Mouse (Mus musculus) telencephalon, adult 2 months (tissue): Measurements from ENCODE around the gene Fras1.

Source experiments
- DNase-seq: peaks from one replicate; pipeline ENCODE4 v3.0.0-alpha.2; 2011; ENCODE audit warnings: low read depth, low spot score

The Fras1 gene

DNA sequence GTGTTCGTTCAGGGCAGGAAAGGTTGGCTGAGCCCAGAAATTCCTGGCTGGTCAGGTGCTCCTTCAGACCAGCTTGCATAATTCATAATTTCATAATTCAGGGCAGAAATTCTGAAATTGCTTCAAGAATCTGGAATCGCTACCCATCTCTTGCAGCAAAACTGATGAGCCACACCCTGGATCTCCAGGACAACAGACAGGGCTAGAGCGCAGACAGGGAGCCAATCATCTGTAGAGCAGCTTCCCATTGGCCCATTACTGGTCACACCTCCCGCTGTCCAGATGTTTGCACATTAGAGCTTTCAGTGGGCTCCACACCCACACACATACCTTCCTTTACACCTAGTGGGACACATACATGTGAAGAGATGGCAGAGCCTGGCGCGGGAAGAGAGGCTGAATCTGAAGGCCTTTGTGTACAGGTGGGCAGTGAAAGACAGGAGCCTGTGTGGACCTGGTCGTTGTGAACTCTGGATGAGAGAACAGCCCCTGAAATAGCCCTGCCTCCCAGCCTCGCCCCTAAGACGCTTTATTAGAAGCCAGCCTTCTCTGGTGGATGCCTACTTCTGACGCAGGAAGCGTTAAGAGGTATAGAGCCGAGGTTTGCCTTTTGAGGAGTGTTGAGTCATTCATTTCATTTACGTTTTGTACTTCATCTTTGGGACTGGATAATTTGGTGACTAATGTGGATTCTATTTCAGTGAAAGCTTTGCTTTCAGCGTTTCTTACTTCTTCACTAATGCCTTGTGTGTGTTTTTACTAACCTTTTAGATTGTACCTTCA lies 409.9 kb downstream of the Fras1 start:
- no peak for DNase-seq

DNA sequence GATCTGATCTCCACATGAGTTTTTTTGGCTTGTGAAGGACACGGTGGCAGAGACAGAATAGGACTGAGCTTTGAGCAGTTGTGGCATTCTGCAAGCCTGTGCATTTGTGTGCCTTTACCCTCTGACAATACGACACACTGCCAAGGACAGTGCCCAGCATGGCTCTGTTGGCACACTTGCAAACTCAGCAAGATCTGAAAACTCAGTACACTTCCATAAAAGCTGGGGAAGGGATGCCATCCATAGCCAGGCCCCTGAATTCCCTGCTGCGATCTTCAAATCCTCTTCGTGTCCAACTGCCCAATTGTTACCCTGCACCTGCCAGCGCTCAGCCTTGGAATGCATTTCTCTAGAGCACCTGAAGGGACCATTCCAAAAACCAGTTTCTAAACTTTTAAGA lies 411.3 kb downstream of the Fras1 start:
- no peak for DNase-seq

DNA sequence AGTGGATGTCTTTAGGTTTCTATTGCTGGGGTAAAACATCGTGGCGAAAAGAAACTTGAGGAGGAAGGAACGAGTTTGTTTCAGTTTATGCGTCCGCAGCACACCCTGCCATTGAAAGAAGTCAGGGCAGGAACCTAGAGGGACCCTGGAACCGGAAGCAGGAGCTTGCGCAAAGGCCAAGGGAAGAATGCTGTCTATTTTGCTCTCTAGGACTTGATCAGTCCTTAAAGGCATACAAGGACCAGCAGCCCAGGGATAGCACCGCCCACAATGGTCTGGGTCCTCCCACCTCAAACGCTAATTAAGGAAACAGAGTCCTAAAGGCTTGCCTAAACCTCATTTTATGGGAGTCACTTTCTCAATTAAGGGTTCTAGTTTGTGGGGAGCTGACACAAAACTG lies 418.7 kb downstream of the Fras1 start:
- DNase-seq: no peak

DNA sequence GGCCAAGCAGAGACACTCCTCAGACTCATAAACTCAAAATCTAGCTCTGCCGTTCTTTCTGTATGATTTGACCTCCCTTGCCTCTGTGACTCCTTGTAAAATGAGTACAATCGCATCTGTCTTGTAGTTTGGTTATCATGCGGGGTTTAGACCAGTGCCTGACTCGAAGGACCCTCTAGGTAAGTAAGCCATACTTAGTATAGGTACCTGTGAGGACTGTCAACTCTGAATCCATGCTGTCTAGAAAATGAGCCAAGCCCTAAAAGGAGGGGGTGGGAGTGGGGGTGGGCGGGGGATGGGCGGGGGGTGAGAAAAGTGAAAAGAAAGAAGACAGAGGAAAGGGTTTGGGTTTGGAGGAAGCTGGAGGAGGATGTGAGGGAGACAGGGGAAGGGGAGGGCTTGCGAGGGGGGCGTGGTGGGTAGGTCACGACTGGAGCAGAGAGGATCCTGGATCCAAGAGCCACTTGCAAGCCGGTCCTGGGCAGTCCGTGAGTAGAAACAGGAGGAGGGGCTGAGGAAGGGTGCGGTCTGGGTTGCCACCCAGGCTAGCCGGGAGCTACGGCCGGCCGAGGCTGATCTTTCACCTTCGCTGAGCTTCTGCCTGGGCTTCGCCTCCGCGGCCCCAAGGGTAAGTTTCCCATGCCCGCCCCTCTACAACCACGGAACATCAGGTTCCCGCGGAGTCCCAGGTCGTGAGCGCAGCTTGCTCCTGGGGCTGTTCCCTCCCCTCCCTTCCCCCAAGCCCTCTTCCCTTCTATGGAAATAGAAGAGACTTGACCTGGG lies 419.4 kb downstream of the Fras1 start, which contains the start of gene Anxa3:
Gene Anxa3 (plus strand): TSS at position 404 of the 783 bp plus-strand sequence.
- DNase-seq: no peak

DNA sequence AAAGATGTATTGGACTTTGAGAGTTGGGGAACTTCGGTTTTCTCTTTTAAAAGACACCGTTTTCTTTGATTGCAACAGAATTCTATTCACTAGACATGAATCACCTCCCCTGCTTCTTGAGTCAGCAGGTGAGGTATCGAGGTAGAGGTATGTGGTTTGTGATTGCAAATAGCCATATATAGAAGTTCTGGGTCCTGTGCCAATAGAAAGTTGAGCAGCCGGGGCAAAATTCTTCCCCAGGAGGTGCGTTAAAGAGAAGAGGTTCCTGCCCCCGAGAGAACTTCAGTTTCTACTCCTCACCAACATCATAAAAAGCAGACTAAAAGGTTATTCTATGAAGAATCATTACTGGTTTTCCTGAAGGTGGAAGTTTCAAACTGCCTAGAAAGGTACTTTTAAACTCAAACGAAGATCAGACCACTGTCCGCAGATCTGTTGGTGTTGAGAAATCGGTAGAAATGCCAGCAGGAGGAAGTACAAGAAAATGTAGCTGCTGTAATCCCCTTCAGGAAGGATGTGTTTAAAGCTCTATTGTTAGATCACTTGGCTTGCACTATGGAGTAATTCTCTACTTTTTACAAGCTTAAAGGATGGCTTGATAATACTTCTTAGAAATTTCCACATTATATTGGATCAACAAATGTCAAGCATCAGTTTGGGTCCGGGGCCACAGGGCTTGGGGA lies 420.3 kb downstream of the Fras1 start:
- DNase-seq: no peak

DNA sequence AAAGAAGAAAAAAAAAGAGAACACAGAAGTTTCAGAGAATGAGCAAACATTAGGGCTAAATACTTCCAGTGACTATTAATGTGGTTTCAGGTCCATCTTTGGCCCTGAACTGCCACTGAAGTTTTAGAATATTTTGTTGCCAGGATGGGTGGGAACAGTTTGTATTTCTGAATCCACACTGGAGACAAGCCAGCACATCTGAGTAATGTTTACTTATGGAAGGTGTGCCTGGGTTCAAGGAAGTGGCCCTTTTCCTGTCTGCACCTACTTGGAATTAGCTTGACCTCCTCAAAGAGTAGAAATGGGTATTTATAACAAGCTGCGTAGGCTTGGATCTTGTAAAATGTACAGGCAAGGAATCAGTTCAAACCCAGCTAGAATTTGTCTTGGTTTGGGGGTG lies 422.0 kb downstream of the Fras1 start:
- no peak for DNase-seq

DNA sequence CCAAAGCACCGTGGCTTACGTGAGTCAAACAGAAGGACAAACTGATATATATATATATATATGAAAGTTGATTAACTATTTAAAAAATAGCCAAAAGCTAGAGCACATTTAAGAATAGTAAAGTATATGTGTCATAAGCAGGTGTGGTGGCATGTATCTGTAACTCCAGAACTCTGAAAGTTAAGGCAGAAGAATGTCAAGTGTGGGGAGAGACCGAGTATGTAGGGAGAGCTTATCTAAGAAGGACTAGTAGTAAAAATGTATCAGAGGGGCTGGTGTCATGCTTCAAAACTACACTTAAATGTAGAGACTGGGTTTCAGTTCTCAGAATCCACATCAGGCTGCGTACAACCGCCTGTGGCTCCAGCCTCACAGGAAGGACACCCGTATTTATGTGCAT lies 423.7 kb downstream of the Fras1 start:
- no peak for DNase-seq

DNA sequence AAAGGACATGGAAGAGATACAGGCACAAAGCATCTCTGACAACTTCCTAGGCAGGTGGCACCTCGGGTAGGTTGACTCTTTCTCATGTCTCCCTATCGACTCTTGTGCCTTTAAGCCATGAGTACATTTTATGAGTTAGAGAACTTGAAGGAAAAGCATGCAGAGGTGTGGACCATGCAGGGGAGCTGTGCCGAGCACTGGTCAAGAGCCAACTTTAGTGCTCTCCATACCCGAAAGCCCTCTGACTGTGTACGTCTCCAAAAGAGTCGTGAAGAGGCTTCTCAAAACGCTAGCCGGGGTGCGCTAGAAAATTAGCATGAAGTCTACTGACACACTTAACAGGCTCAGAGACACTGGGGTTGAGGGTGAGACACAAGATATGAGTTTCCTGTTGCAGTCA lies 425.4 kb downstream of the Fras1 start:
- no peak for DNase-seq

DNA sequence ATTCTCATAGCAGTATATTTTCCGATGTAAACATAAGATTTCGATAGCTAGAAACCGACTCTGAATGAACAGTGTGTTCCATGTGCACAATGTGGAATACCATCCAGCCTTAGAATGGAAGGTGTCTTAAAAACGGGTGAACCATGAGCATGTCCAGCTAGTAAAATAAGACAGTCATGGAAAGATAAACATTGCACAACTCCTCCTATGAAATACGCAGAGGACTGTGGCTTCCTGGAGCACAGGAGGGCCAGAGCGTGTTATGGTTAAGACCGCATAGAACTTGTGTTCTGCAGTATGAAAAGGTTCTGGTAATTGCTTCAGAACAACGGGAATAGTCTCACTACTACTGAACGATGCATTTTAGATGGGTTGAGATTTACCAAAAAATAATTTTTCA lies 426.2 kb downstream of the Fras1 start:
- no peak for DNase-seq

DNA sequence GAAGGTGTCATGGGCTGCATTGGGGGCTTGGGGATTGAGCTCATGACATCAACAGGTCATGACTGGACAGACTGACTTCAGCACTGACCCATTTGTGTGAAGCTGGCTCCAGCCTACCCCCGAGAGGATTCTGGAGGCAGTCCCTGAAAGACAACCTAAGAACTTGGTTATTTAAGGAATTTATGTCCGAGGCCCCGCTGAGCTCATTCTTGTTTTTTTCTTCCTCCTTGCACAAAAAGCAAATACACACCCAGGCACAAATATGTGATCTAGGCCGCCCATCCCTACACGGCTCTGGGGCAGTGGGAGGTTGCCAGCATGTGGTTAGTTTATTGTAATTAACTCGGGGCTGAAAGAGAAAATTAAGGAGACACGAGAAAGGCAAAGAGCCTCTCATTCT lies 428.4 kb downstream of the Fras1 start:
- no peak for DNase-seq

DNA sequence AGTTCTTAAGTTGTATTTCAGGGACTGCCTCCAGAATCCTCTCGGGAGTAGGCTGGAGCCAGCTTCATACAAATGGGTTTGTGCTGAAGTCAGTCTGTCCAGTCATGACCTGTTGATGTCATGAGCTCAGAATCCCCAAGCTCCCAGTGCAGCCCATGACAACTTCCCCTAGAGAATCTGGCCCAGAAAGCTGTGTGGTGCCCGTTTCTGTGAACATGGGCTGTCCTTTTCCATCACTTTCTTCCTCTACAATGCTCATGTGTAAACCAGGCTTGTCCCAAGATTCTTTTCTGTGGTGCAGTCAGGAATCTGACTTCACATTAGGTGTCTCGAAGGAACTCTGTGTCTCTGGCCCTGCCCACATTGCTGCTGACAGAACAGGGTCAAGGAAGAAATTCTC lies 429.3 kb downstream of the Fras1 start:
- no peak for DNase-seq

DNA sequence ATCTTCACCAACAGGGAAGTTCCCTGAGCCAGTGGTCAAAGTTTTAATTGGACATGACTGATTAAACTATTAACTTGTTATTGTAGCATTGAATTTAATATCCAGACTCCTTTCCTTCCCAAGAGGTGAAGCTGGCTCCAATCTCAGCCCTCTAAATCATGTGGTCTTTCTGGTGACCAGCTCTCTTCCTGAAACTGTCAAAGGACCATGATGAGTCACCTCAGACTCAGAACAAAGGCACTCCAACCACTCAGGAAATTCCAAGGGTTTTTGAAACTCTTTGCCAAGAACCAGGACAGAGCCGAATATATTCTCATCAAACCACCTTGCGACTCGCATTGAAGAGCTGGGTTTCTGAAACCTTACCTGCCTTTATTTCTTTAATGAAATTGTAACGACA lies 430.5 kb downstream of the Fras1 start:
- no peak for DNase-seq

DNA sequence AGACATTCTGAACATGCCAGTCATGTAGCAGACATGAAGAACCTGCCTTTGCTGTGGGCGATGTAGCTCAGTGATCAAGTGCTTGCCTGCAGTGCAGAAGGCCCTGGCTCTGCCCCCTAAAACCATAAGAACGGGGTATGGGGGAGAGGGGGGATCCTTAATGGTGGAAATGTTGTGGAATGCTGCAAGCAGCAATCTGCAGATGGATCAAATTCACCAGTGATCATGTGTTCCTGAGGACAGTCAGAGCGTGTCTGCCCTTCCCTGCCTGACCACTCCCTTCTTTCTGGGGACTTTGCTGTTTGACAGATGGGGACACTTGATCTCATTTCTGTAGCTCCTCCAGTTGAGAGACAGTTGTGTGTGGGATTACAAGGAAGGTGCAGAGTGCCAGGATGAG lies 431.1 kb downstream of the Fras1 start:
- DNase-seq: no peak

DNA sequence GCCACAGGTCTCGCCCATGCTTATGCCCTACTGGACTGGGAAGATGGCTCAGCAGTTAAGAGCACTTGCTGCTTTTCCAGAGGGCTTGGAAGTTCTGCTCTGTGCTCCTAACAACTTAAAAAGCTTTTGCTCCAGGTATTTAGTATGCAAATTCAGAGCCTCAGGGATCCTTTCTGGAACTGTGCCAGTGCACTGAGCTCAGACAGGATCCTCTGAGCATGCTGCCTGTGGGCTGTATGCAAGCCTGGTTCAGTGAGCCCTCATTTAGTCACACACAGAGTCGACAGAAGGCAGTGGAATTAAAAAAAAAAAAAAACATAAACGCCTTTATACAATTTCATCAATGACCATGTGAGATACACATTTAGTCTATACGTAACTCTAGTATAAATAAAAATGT lies 436.9 kb downstream of the Fras1 start:
- no peak for DNase-seq

DNA sequence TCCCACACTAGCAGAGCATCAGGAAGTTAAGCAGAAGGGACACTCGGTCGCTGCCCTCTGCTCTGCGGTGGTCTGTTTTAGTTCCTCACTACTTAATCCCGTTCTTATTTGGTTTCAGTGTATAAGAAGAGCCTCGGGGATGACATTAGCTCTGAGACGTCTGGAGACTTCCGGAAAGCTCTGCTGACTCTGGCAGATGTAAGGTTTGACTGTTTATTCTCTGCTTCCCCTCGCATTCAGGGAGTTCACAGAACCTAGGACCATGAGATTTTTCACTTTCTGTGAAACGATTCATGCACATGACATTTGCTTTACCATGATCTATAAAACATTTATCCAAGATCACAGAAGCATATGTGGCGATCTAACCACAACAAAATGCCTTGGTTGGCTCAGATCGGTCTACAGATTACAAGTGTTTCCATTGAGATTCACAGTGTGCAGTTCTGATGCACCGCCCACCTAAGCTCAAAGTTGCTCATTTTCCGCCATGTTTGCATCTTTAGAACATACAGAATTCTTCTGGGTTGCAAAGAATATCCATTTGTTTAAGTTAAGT lies 451.1 kb downstream of the Fras1 start:
- DNase-seq: no peak

DNA sequence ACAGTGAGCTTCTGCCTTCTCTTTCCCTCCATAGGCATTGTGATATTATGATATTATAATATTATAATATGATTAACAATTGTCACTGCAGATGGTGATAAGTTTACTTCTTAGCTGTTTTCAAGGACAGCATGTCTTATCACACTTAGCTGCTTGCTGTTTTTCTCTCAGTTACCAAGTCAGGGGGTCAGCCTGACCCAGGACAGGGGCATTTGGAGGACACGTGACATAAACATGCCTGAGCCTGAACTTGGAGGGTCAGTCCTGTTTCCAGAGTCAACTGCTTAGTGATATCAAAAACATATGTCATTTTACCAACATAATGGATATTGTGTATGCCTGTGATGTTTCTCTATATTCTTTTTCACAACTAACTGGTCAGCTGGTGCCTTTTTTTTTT lies 453.4 kb downstream of the Fras1 start:
- no peak for DNase-seq
